Mouse (Mus musculus) activated CD4-positive, CD25-positive, alpha-beta regulatory T cell, adult 9 weeks (primary cell): Measurements from ENCODE around the gene Gm4778. TPM values are rescaled to one million over a fixed set of nuclear protein-coding genes. Genes with fewer than 3 reads are reported as not detected.

ENCODE experiments used
- polyA plus RNA-seq: library from polyadenylated mRNA; unstranded; fragments of 100-300 nt; shearing (Covaris generic); gene quantifications from one replicate; pipeline ENCODE4 v1.2.1, GENCODE M21; 2017

The Gm4778 gene
- not detected for polyA plus RNA-seq

GRCm38 (mm10) chr3:94263736-94264135 lies at the start of gene Gm4778:
Gene Gm4778 (plus strand): TSS chr3:94264036.

GRCm38 (mm10) chr3:94309633-94310363 lies 46.0 kb downstream of the Gm4778 start, which contains the start of gene Them4:
Gene Them4 (plus strand): TSS chr3:94310089.

Other genes starting within 250 kb of the Gm4778 start
- not detected for gene Gm9125, start 209.2 kb upstream of the Gm4778 start, polyA plus RNA-seq
- not detected for gene Gm10697, start 191.4 kb upstream of the Gm4778 start, polyA plus RNA-seq
- not detected for gene Gm10696, start 85.8 kb upstream of the Gm4778 start, polyA plus RNA-seq
- not detected for gene Gm5286, start 67.3 kb upstream of the Gm4778 start, polyA plus RNA-seq
- gene Them4, start 46.1 kb downstream of the Gm4778 start, polyA plus RNA-seq, result 8.1 TPM
- gene Them5, start 78.1 kb downstream of the Gm4778 start, polyA plus RNA-seq, result not detected
- gene C2cd4d, start 98.4 kb downstream of the Gm4778 start, polyA plus RNA-seq, result not detected
- 9.5 TPM for gene Rorc, start 108.8 kb downstream of the Gm4778 start, polyA plus RNA-seq
- gene Lingo4, start 134.5 kb downstream of the Gm4778 start, polyA plus RNA-seq, result 0.12 TPM
- 10.1 TPM for gene Tdrkh, start 149.2 kb downstream of the Gm4778 start, polyA plus RNA-seq
- gene Mrpl9, start 179.3 kb downstream of the Gm4778 start, polyA plus RNA-seq, result 80.5 TPM
- gene Oaz3, start 179.9 kb downstream of the Gm4778 start, polyA plus RNA-seq, result 1.8 TPM
- gene Celf3, start 214.3 kb downstream of the Gm4778 start, polyA plus RNA-seq, result 1.5 TPM
- 0.78 TPM for gene Riiad1, start 216.3 kb downstream of the Gm4778 start, polyA plus RNA-seq